Mouse (Mus musculus) brain, embryonic 14.5 days (tissue): ENCODE data around the gene Ptpn18.

Experiments
- CTCF ChIP-seq: fragments of 200-500 bp; IDR thresholded peaks from 2 replicates; pipeline ENCODE4 v1.5.1; 2012; ENCODE audit warnings: inconsistent platforms, mild to moderate bottlenecking, moderate library complexity, borderline replicate concordance; ENCODE audit not compliant: insufficient read depth, insufficient read length; ENCODE audit errors: extremely low read depth
- POLR2A ChIP-seq: fragments of 200-500 bp; IDR thresholded peaks from 2 replicates; pipeline ENCODE4 v1.6.1; 2012; ENCODE audit warnings: mild to moderate bottlenecking, inconsistent platforms, borderline replicate concordance; ENCODE audit not compliant: poor library complexity, insufficient read depth, insufficient read length, severe bottlenecking; ENCODE audit errors: extremely low read depth

DNA sequence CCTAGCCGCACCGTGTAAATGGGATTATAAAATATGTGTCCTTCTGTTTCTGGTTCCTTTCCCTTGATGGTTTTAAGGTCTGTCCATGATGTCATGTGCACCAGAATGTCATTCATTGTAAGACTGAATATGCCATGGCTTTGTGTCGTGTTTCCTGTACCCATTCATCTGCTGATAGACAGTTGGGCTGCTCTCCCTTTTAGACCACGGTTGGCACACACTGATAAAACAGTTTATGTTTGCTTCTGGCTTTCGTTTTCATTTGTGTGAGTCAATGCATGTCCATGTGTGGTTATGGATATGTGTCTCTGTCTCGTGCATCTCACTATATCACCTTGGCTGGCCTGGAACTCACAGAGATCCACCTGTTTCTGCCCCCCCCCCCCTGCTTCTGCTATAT, 5.9 kb downstream of the Ptpn18 start:
- TF ChIP-seq POLR2A (no peak), CTCF (no peak)
